8 mouse cellular contexts compared by ENCODE assay signal in genomic region chr4:106560213-106560845, GRCm38 (mm10). TPM values are rescaled to one million over a fixed set of nuclear protein-coding genes. Genes with fewer than 3 reads are reported as not detected.
A peak's percentile ranks its signal among the peaks of the same experiment; 100 is the strongest.
DNase-seq lines count a peak whose midpoint lies in the region; ATAC-seq lines count a peak whose summit lies in the region.

No protein-coding gene starts in this region.

- peak; percentile 67 for ATAC-seq in lung, embryonic 16.5 days (ENCODE audit: low read depth)
- peak; percentile 55 for ATAC-seq in common myeloid progenitor, adult 5-6 weeks (replicated peaks; ENCODE audit: low read depth, poor library complexity, severe bottlenecking)
- ATAC-seq in hindbrain, embryonic 14.5 days (ENCODE audit: low FRiP score), result no peak
- ATAC-seq in liver, embryonic 12.5 days, result peak; percentile 81
- ATAC-seq in stomach, embryonic 15.5 days (ENCODE audit: insufficient read depth, low FRiP score, low read depth), result peak; percentile 59

- no peak for DNase-seq in lung, postnatal 25 days (ENCODE audit: low spot score)
- DNase-seq in hindbrain, embryonic 14.5 days (ENCODE audit: low spot score), result no peak
- DNase-seq in left cerebral cortex, adult 18-20 months (ENCODE audit: low spot score in 2 of 2), result no peak
- DNase-seq in cerebellum, postnatal 10 days, result no peak

- H3K4me2 ChIP-seq in lung, embryonic 16.5 days (ENCODE audit: low read depth, low read length), result peak overlapping the region; percentile 86
- peak overlapping the region; percentile 87 for H3K4me2 ChIP-seq in hindbrain, embryonic 14.5 days (replicated peaks)
- peak overlapping the region; percentile 99 for H3K4me2 ChIP-seq in liver, embryonic 12.5 days
- H3K4me2 ChIP-seq in stomach, embryonic 15.5 days, result peak overlapping the region; percentile 93

- peak overlapping the region; percentile 66 for H3K4me3 ChIP-seq in lung, embryonic 16.5 days (ENCODE audit: low read length)
- peak overlapping the region; percentile 81 for H3K4me3 ChIP-seq in hindbrain, embryonic 14.5 days (replicated peaks; ENCODE audit: low read length)
- peak overlapping the region; percentile 83 for H3K4me3 ChIP-seq in liver, embryonic 12.5 days
- H3K4me3 ChIP-seq in stomach, embryonic 15.5 days (replicated peaks), result peak overlapping the region; percentile 92

- H3K9me3 ChIP-seq in lung, embryonic 16.5 days (ENCODE audit: control insufficient read depth, low read length), result no peaks in the 10 kb centered on the region
- no peaks in the 10 kb centered on the region for H3K9me3 ChIP-seq in hindbrain, embryonic 14.5 days (ENCODE audit: control insufficient read depth, low read length)
- no peaks in the 10 kb centered on the region for H3K9me3 ChIP-seq in liver, embryonic 12.5 days (replicated peaks)
- no peaks in the 10 kb centered on the region for H3K9me3 ChIP-seq in stomach, embryonic 15.5 days

- peaks cover 28% of the 10 kb centered on the region for H3K4me1 ChIP-seq in lung, embryonic 16.5 days (replicated peaks; ENCODE audit: control insufficient read depth, insufficient read depth, low read length)
- peaks cover 33% of the 10 kb centered on the region for H3K4me1 ChIP-seq in hindbrain, embryonic 14.5 days (replicated peaks; ENCODE audit: control insufficient read depth, insufficient read depth, low read length)
- H3K4me1 ChIP-seq in liver, embryonic 12.5 days, result peaks cover 45% of the 10 kb centered on the region
- peaks cover 29% of the 10 kb centered on the region for H3K4me1 ChIP-seq in stomach, embryonic 15.5 days

- peaks cover 3% of the 10 kb centered on the region; the same call in 1 of the 2 replicates for H3K36me3 ChIP-seq in lung, embryonic 16.5 days (ENCODE audit: control insufficient read depth, insufficient read depth, low read length)
- peaks cover 14% of the 10 kb centered on the region for H3K36me3 ChIP-seq in hindbrain, embryonic 14.5 days (replicated peaks; ENCODE audit: control insufficient read depth, insufficient read depth)
- H3K36me3 ChIP-seq in liver, embryonic 12.5 days, result peaks cover 24% of the 10 kb centered on the region
- H3K36me3 ChIP-seq in stomach, embryonic 15.5 days, result 0 out of 2 replicates have a peak, but pooled peaks cover under 1% of the 10 kb centered on the region

- peak overlapping the region; percentile 6 for H3K27ac ChIP-seq in lung, embryonic 16.5 days (ENCODE audit: low read length)
- peak overlapping the region; percentile 90 for H3K27ac ChIP-seq in hindbrain, embryonic 14.5 days
- peak overlapping the region; percentile 89 for H3K27ac ChIP-seq in liver, embryonic 12.5 days
- peak overlapping the region; percentile 88 for H3K27ac ChIP-seq in stomach, embryonic 15.5 days

- H3K27me3 ChIP-seq in lung, embryonic 16.5 days (ENCODE audit: control insufficient read depth, insufficient read depth, low read depth, low read length), result no peaks in the 10 kb centered on the region
- H3K27me3 ChIP-seq in hindbrain, embryonic 14.5 days (ENCODE audit: control insufficient read depth, insufficient read depth, low read length), result no peaks in the 10 kb centered on the region
- H3K27me3 ChIP-seq in liver, embryonic 12.5 days (replicated peaks), result 0 out of 2 replicates have a peak, but pooled peaks cover 5% of the 10 kb centered on the region
- no peaks in the 10 kb centered on the region for H3K27me3 ChIP-seq in stomach, embryonic 15.5 days (replicated peaks)

- 2% methylated on average over 20 of the region's 20 CpGs for WGBS in lung, embryonic 16.5 days
- WGBS in hindbrain, embryonic 14.5 days, result 2% methylated on average over 20 of the region's 20 CpGs
- WGBS in liver, embryonic 12.5 days (ENCODE audit: insufficient replicate concordance), result 3% methylated on average over 20 of the region's 20 CpGs
- WGBS in stomach, embryonic 15.5 days, result 2% methylated on average over 20 of the region's 20 CpGs

- H3K9ac ChIP-seq in lung, embryonic 16.5 days (ENCODE audit: low read length), result peak overlapping the region; percentile 50
- H3K9ac ChIP-seq in hindbrain, embryonic 14.5 days, result peak overlapping the region; percentile 49
- H3K9ac ChIP-seq in liver, embryonic 12.5 days, result peak overlapping the region; percentile 87
- H3K9ac ChIP-seq in stomach, embryonic 15.5 days, result 0 out of 2 replicates have a peak overlapping the region, but pooled peaks have one; percentile 25

RNA-seq across cellular contexts. Expression of gene Dhcr24, which starts 0.5 kb away (rescaled TPM):
- polyA plus RNA-seq in lung, embryonic 16.5 days (2015; fragmentation: Nextera tagmentation; extraction: Ambion mirVana), result 2.0 and 2.9 TPM in 2 replicates
- 12.6 and 15.8 TPM in 2 replicates for total RNA-seq in common myeloid progenitor, adult 5-6 weeks (2017)
- 25.7 and 27.1 TPM in 2 replicates for polyA plus RNA-seq in hindbrain, embryonic 14.5 days (2014; fragmentation: Nextera tagmentation; extraction: Ambion mirVana)
- polyA plus RNA-seq in liver, embryonic 12.5 days (2016; fragmentation: Nextera tagmentation; extraction: Ambion mirVana), result 5.8 and 5.9 TPM in 2 replicates
- 6.3 and 7.7 TPM in 2 replicates for polyA plus RNA-seq in stomach, embryonic 15.5 days (2015; fragmentation: Nextera tagmentation; extraction: Ambion mirVana)
- total RNA-seq in left cerebral cortex, adult 18-20 months (2021), result 100 to 1,000 TPM in 1 of 2 experiments, 10 to 100 TPM in 1; 98.4 to 119 TPM

RNA-seq across cellular contexts. Expression of gene Lexm, which starts 56.7 kb away (rescaled TPM):
- not detected in 2 replicates for polyA plus RNA-seq in lung, embryonic 16.5 days (2015; fragmentation: Nextera tagmentation; extraction: Ambion mirVana)
- total RNA-seq in common myeloid progenitor, adult 5-6 weeks (2017), result not detected in 2 replicates
- polyA plus RNA-seq in hindbrain, embryonic 14.5 days (2014; fragmentation: Nextera tagmentation; extraction: Ambion mirVana), result not detected in 2 replicates
- polyA plus RNA-seq in liver, embryonic 12.5 days (2016; fragmentation: Nextera tagmentation; extraction: Ambion mirVana), result 0.17 and 0.26 TPM in 2 replicates
- polyA plus RNA-seq in stomach, embryonic 15.5 days (2015; fragmentation: Nextera tagmentation; extraction: Ambion mirVana), result 0.08 TPM in 1 of 2 replicates, not detected in the other
- not detected for total RNA-seq in left cerebral cortex, adult 18-20 months (2021)

Comparison
In these comparisons a context has a peak if more than half of its experiments do, and no peak if none do; other contexts are left out.
1. H3K27ac ChIP-seq: peak in every context shown above with its lines; median percentile 90 in hindbrain, embryonic 14.5 days; 89 in liver, embryonic 12.5 days; 88 in stomach, embryonic 15.5 days; 6 in lung, embryonic 16.5 days.
2. H3K9ac ChIP-seq: peak in every context shown above with its lines; median percentile 87 in liver, embryonic 12.5 days; 50 in lung, embryonic 16.5 days; 49 in hindbrain, embryonic 14.5 days; 25 in stomach, embryonic 15.5 days.